Mouse (Mus musculus): ENCODE measurements around the gene C1ra. TPM values are rescaled to one million over a fixed set of nuclear protein-coding genes. Genes with fewer than 3 reads are reported as not detected.
A peak's percentile ranks its signal among the peaks of the same experiment; 100 is the strongest.
"Not testable (repeated sequence)": the region's sequence is repeated elsewhere in the genome, so short reads cannot be mapped to it uniquely, and the experiment has no call there.

C1ra gene
- polyA plus RNA-seq, 1 experiment from 2014 or later: 4.6 TPM

- Histone ChIP-seq H3K4me2 (no peak overlapping the region), H3K9me3 (no peaks in the 10 kb centered on the region), H3K4me1 (peaks cover 6% of the 10 kb centered on the region; the same call in 1 of the 2 replicates), H3K27me3 (no peaks in the 10 kb centered on the region), H3K9ac (no peak overlapping the region), H3K36me3 (no peaks in the 10 kb centered on the region), H3K4me3 (no peak overlapping the region), H3K27ac (no peak overlapping the region)
- WGBS: 70% methylated on average over 6 of the region's 6 CpGs
- ATAC-seq (ENCODE audit: borderline replicate concordance, extremely low read depth, low FRiP score, low TSS enrichment): no peak; the same call in 1 of the 2 replicates
Measured at GRCm38 (mm10) chr6:124491427-124491826, 20.8 kb upstream of the C1ra start.

- Histone ChIP-seq H3K27ac (no peak within 1 kb of the TSS), H3K36me3 (no peaks in the 10 kb centered on the region), H3K4me2 (no peak within 1 kb of the TSS), H3K4me1 (peaks cover 6% of the 10 kb centered on the region; the same call in 1 of the 2 replicates), H3K9ac (no peak within 1 kb of the TSS), H3K27me3 (no peaks in the 10 kb centered on the region), H3K9me3 (no peaks in the 10 kb centered on the region), H3K4me3 (no peak within 1 kb of the TSS)
- ATAC-seq (ENCODE audit: borderline replicate concordance, extremely low read depth, low FRiP score, low TSS enrichment): peak; percentile 96
- WGBS: 12% methylated on average over 2 of the region's 4 CpGs
Measured at GRCm38 (mm10) chr6:124492842-124493561, 19.2 kb upstream of the C1ra start, which contains the start of gene C1rl. Gene C1rl, plus strand, starts transcription at chr6:124493113.

GRCm38 (mm10) chr6:124493886-124494285, 18.3 kb upstream of the C1ra start:
- Histone ChIP-seq H3K9ac (no peak overlapping the region), H3K9me3 (no peaks in the 10 kb centered on the region), H3K4me2 (no peak overlapping the region), H3K27ac (no peak overlapping the region), H3K36me3 (no peaks in the 10 kb centered on the region), H3K27me3 (no peaks in the 10 kb centered on the region), H3K4me1 (peaks cover 6% of the 10 kb centered on the region; the same call in 1 of the 2 replicates), H3K4me3 (no peak overlapping the region)
- WGBS: 70% methylated on average over 5 of the region's 5 CpGs
- no peak for ATAC-seq (ENCODE audit: borderline replicate concordance, extremely low read depth, low FRiP score, low TSS enrichment)

GRCm38 (mm10) chr6:124496054-124496453, 16.2 kb upstream of the C1ra start:
- Histone ChIP-seq H3K27ac (no peak overlapping the region), H3K36me3 (no peaks in the 10 kb centered on the region), H3K4me2 (no peak overlapping the region), H3K27me3 (no peaks in the 10 kb centered on the region), H3K9me3 (no peaks in the 10 kb centered on the region), H3K4me1 (peaks cover 6% of the 10 kb centered on the region; the same call in 1 of the 2 replicates), H3K9ac (no peak overlapping the region), H3K4me3 (no peak overlapping the region)
- no peak for ATAC-seq (ENCODE audit: borderline replicate concordance, extremely low read depth, low FRiP score, low TSS enrichment)
- WGBS: 85% methylated on average over 5 of the region's 5 CpGs

- Histone ChIP-seq H3K4me2 (no peak overlapping the region), H3K9ac (no peak overlapping the region), H3K4me3 (no peak overlapping the region), H3K9me3 (no peaks in the 10 kb centered on the region), H3K27ac (no peak overlapping the region), H3K4me1 (no peaks in the 10 kb centered on the region), H3K36me3 (no peaks in the 10 kb centered on the region), H3K27me3 (no peaks in the 10 kb centered on the region)
- no peak for ATAC-seq (ENCODE audit: borderline replicate concordance, extremely low read depth, low FRiP score, low TSS enrichment)
- 37% methylated on average over 10 of the region's 10 CpGs for WGBS
Measured at GRCm38 (mm10) chr6:124499914-124500566, 12.2 kb upstream of the C1ra start.

- no peak for ATAC-seq (ENCODE audit: borderline replicate concordance, extremely low read depth, low FRiP score, low TSS enrichment)
- no peaks in the 10 kb centered on the region for H3K36me3 ChIP-seq
- no peaks in the 10 kb centered on the region for H3K27me3 ChIP-seq
- no peak overlapping the region for H3K9ac ChIP-seq
- no peaks in the 10 kb centered on the region for H3K9me3 ChIP-seq
- no peaks in the 10 kb centered on the region for H3K4me1 ChIP-seq
- no peak overlapping the region for H3K4me2 ChIP-seq
- no peak overlapping the region for H3K27ac ChIP-seq
- H3K4me3 ChIP-seq: no peak overlapping the region
- WGBS: 61% methylated on average over 4 of the region's 4 CpGs
Measured at GRCm38 (mm10) chr6:124501473-124501872, 10.7 kb upstream of the C1ra start.

GRCm38 (mm10) chr6:124502021-124502420, 10.2 kb upstream of the C1ra start:
- no peaks in the 10 kb centered on the region for H3K36me3 ChIP-seq
- no peaks in the 10 kb centered on the region for H3K27me3 ChIP-seq
- no peak overlapping the region for H3K27ac ChIP-seq
- no peak overlapping the region for H3K9ac ChIP-seq
- H3K4me3 ChIP-seq: no peak overlapping the region
- H3K4me1 ChIP-seq: no peaks in the 10 kb centered on the region
- ATAC-seq (ENCODE audit: borderline replicate concordance, extremely low read depth, low FRiP score, low TSS enrichment): no peak
- no peak overlapping the region for H3K4me2 ChIP-seq
- 80% methylated on average over 5 of the region's 5 CpGs for WGBS
- H3K9me3 ChIP-seq: no peaks in the 10 kb centered on the region

- H3K9me3 ChIP-seq: no peaks in the 10 kb centered on the region
- no peaks in the 10 kb centered on the region for H3K4me1 ChIP-seq
- H3K27ac ChIP-seq: no peak overlapping the region
- H3K4me2 ChIP-seq: no peak overlapping the region
- H3K9ac ChIP-seq: no peak overlapping the region
- 59% methylated on average over 4 of the region's 4 CpGs for WGBS
- no peaks in the 10 kb centered on the region for H3K36me3 ChIP-seq
- no peaks in the 10 kb centered on the region for H3K27me3 ChIP-seq
- ATAC-seq (ENCODE audit: borderline replicate concordance, extremely low read depth, low FRiP score, low TSS enrichment): no peak
- no peak overlapping the region for H3K4me3 ChIP-seq
Measured at GRCm38 (mm10) chr6:124505028-124505427, 7.2 kb upstream of the C1ra start.

- Histone ChIP-seq H3K27ac (no peak overlapping the region), H3K4me3 (no peak overlapping the region), H3K27me3 (no peaks in the 10 kb centered on the region), H3K9ac (no peak overlapping the region), H3K9me3 (no peaks in the 10 kb centered on the region), H3K36me3 (no peaks in the 10 kb centered on the region), H3K4me1 (no peaks in the 10 kb centered on the region), H3K4me2 (no peak overlapping the region)
- no peak for ATAC-seq (ENCODE audit: borderline replicate concordance, extremely low read depth, low FRiP score, low TSS enrichment)
- 76% methylated on average over 6 of the region's 6 CpGs for WGBS
Measured at GRCm38 (mm10) chr6:124506991-124507390, 5.2 kb upstream of the C1ra start.

GRCm38 (mm10) chr6:124508292-124508691, 3.9 kb upstream of the C1ra start:
- 66% methylated on average over 10 of the region's 10 CpGs for WGBS
- no peak for ATAC-seq (ENCODE audit: borderline replicate concordance, extremely low read depth, low FRiP score, low TSS enrichment)
- H3K27me3 ChIP-seq: no peaks in the 10 kb centered on the region
- no peak overlapping the region for H3K4me3 ChIP-seq
- H3K4me2 ChIP-seq: no peak overlapping the region
- H3K9me3 ChIP-seq: no peaks in the 10 kb centered on the region
- no peaks in the 10 kb centered on the region for H3K36me3 ChIP-seq
- no peak overlapping the region for H3K27ac ChIP-seq
- H3K9ac ChIP-seq: no peak overlapping the region
- no peaks in the 10 kb centered on the region for H3K4me1 ChIP-seq

- not testable (repeated sequence) for H3K36me3 ChIP-seq; H3K27ac ChIP-seq; H3K4me2 ChIP-seq; ATAC-seq (ENCODE audit: borderline replicate concordance, extremely low read depth, low FRiP score, low TSS enrichment); H3K4me1 ChIP-seq; H3K27me3 ChIP-seq; H3K9me3 ChIP-seq; H3K9ac ChIP-seq; H3K4me3 ChIP-seq
- WGBS: 82% methylated on average over 5 of the region's 5 CpGs
Measured at GRCm38 (mm10) chr6:124509192-124509591, 3.0 kb upstream of the C1ra start.

- no peak for ATAC-seq (ENCODE audit: borderline replicate concordance, extremely low read depth, low FRiP score, low TSS enrichment)
- WGBS: 60% methylated on average over 6 of the region's 6 CpGs
- H3K4me3 ChIP-seq: no peak overlapping the region
Measured at GRCm38 (mm10) chr6:124511936-124512335, 269 bp upstream of the C1ra start.

More at GRCm38 (mm10) chr6:124511936-124512335, 269 bp upstream of the C1ra start:
- H3K4me2 ChIP-seq: no peak overlapping the region
- no peak overlapping the region for H3K9ac ChIP-seq
- H3K36me3 ChIP-seq: no peaks in the 10 kb centered on the region
- H3K9me3 ChIP-seq: no peaks in the 10 kb centered on the region
- no peak overlapping the region for H3K27ac ChIP-seq
- H3K27me3 ChIP-seq: no peaks in the 10 kb centered on the region
- H3K4me1 ChIP-seq: no peaks in the 10 kb centered on the region

All from lung, embryonic 15.5 days (tissue).